ENCODE assay signal across 33 mouse cellular contexts in the genomic region with DNA sequence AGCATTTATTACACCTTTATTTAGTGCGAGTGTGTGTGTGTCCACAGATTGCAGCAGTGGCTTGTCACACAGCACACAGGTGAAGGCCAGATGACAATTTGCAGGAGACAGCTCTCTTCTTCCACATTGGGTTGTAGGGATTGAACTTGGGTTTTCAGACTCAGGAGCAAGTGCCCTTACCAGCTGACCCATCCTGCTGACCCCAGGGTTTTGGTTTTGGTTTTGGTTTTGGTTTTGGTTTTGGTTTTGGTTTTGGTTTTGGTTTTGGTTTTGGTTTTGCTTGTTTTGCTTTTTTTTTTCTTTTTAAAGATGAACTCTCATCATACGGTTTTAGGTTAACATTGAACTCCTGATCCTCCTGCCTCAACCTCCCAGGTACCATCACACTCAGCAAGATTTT. TPM values are rescaled to one million over a fixed set of nuclear protein-coding genes. Genes with fewer than 3 reads are reported as not detected.
"Had no signal": no experiment of that assay in that cellular context is flagged by ENCODE, and none has a peak within 500 bp of the region (broad histone marks: within the 10 kb centered on the region; RNA-seq: fewer than 3 reads in every experiment).

No protein-coding gene starts in this region.

- H3K27ac ChIP-seq: embryonic facial prominence, embryonic 10.5 days; embryonic facial prominence, embryonic 12.5 days; embryonic facial prominence, embryonic 13.5 days; embryonic facial prominence, embryonic 15.5 days; forebrain, embryonic 10.5 days; forebrain, embryonic 12.5 days; forebrain, embryonic 13.5 days; forebrain, embryonic 15.5 days; gastrocnemius, adult 2 months; heart, adult 2 months; heart, embryonic 10.5 days had no signal

- H3K9me3 ChIP-seq: embryonic facial prominence, embryonic 10.5 days; embryonic facial prominence, embryonic 12.5 days; embryonic facial prominence, embryonic 13.5 days; embryonic facial prominence, embryonic 15.5 days; forebrain, embryonic 12.5 days; forebrain, embryonic 15.5 days; heart, embryonic 10.5 days had no signal

- DNase-seq: cerebellum, adult 9-11 months; cerebellum, postnatal 10 days; cerebellum, postnatal 14 days; cerebellum, postnatal 25 days; cerebellum, postnatal 36 days; embryo, embryonic 11 days; forebrain, postnatal 0 days; gastrocnemius, adult 2 months; gastrocnemius, postnatal 10 days; gastrocnemius, postnatal 14 days; gastrocnemius, postnatal 25 days; gastrocnemius, postnatal 36 days; heart, adult 11 months; heart, adult 18-20 months; heart, adult 2 months had no signal

- H3K36me3 ChIP-seq: embryonic facial prominence, embryonic 10.5 days; embryonic facial prominence, embryonic 12.5 days; embryonic facial prominence, embryonic 13.5 days; embryonic facial prominence, embryonic 15.5 days; forebrain, embryonic 10.5 days; forebrain, embryonic 12.5 days; forebrain, embryonic 15.5 days; heart, embryonic 10.5 days had no signal

- H3K9ac ChIP-seq: embryonic facial prominence, embryonic 12.5 days; embryonic facial prominence, embryonic 13.5 days; embryonic facial prominence, embryonic 15.5 days; forebrain, embryonic 12.5 days; forebrain, embryonic 13.5 days; forebrain, embryonic 15.5 days; forebrain, postnatal 0 days had no signal

- H3K4me2 ChIP-seq: embryonic facial prominence, embryonic 12.5 days; embryonic facial prominence, embryonic 13.5 days; embryonic facial prominence, embryonic 15.5 days; forebrain, embryonic 12.5 days; forebrain, embryonic 13.5 days; forebrain, embryonic 15.5 days; heart, embryonic 11.5 days had no signal

- H3K4me1 ChIP-seq: embryonic facial prominence, embryonic 12.5 days; forebrain, embryonic 10.5 days; forebrain, embryonic 12.5 days had no signal

- H3K4me3 ChIP-seq: embryonic facial prominence, embryonic 10.5 days; embryonic facial prominence, embryonic 12.5 days; embryonic facial prominence, embryonic 13.5 days; embryonic facial prominence, embryonic 15.5 days; erythroblast, embryonic 14.5 days; forebrain, embryonic 10.5 days; forebrain, embryonic 12.5 days; forebrain, embryonic 13.5 days; forebrain, embryonic 15.5 days; gastrocnemius, adult 2 months; heart, adult 2 months; heart, embryonic 10.5 days had no signal

- H3K27me3 ChIP-seq: embryonic facial prominence, embryonic 12.5 days; embryonic facial prominence, embryonic 13.5 days; embryonic facial prominence, embryonic 15.5 days; forebrain, embryonic 12.5 days; forebrain, embryonic 13.5 days; forebrain, embryonic 15.5 days had no signal

RNA-seq across cellular contexts. Expression of gene Myl2, which starts 17.5 kb away (rescaled TPM):
- total RNA-seq: common myeloid progenitor, adult 5-6 weeks; granulocyte monocyte progenitor cell, adult 5-6 weeks had no signal
- polyA plus RNA-seq: embryonic facial prominence, embryonic 10.5 days; embryonic facial prominence, embryonic 13.5 days; erythroblast, embryonic 14.5 days; forebrain, embryonic 10.5 days; forebrain, embryonic 11.5 days had no signal

RNA-seq across cellular contexts. Expression of gene Cux2, which starts 33.4 kb away (rescaled TPM):
- total RNA-seq: common myeloid progenitor, adult 5-6 weeks had no signal

RNA-seq across cellular contexts. Expression of gene Ccdc63, which starts 57.3 kb away (rescaled TPM):
- total RNA-seq: gastrocnemius, adult 18-20 months; gastrocnemius, adult 2 months; gastrocnemius, postnatal 10 days; gastrocnemius, postnatal 14 days; gastrocnemius, postnatal 25 days; gastrocnemius, postnatal 36 days; heart, adult 18-20 months had no signal
- polyA plus RNA-seq: embryonic facial prominence, embryonic 10.5 days; embryonic facial prominence, embryonic 11.5 days; embryonic facial prominence, embryonic 12.5 days; embryonic facial prominence, embryonic 13.5 days; erythroblast, embryonic 14.5 days; forebrain, embryonic 10.5 days; forebrain, embryonic 11.5 days; forebrain, embryonic 12.5 days; forebrain, embryonic 13.5 days; forebrain, embryonic 14.5 days; forebrain, embryonic 15.5 days; forebrain, embryonic 16.5 days had no signal
